Mouse (Mus musculus): ENCODE data around the gene Inf2. TPM values are rescaled to one million over a fixed set of nuclear protein-coding genes. Genes with fewer than 3 reads are reported as not detected.

Gene Inf2
- total and polyA plus RNA-seq, 3 experiments: 13.9 to 131 (median 36.6) TPM

DNA sequence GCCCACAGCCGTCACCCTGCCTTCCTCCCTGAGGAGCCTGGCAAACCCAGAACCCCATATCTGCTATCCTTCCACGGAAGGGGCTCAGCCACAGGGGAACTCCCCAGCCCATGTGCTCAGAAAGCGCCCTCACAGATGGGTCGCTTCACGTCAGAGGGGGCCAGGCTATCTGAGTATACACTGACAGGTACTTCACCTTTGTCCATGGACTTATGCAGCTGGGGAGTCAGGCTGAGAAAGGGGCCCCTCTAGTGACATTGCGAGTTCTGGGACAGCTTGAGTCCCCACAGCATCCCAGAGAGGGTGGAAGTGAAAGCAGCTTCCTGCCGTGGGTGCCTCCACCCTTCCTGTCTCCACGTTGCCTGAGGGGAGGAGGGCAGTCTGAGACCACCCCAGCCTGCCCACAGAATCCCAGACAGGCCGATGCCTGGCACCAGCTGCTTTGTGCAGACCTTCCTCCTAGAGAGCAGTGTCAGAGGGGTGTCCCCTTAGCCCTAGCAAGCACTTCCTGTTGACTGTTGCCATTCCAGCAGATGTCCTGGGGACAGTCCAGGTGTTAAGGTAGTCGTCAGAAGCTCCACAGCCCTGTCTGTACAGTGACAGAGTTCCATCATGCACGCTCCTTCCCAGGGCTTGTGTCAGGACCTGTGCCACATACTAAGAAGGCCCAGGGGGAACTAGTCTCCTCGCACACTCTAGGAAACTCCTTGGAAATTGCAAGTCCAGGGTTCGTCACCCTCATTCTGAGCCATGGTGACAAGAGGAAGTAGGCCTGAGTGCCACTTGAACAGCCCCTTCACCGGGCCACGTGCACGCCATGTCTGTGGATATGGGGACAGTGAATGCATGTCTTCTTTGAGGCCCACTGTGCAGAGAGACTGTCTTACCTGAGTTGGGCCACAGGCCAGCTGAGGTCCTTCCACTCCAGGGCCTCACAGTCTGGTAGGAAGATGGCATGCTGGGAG, 5.6 kb downstream of the Inf2 start:
- Histone ChIP-seq H3K79me2 (replicated peaks; ENCODE audit: control insufficient read depth, extremely low read depth, insufficient read depth, poor library complexity, severe bottlenecking) (peaks cover 86% of the 10 kb centered on the region), H3K4me1 (ENCODE audit: control insufficient read depth in 1 of 2, insufficient read depth in 2 of 2) (peaks cover 71 to 76% of the 10 kb centered on the region in 2 experiments), H3K27ac (ENCODE audit: insufficient read depth, low read depth) (peak overlapping the region; percentile 80), H3K4me2 (ENCODE audit: insufficient read depth, low read depth, poor library complexity, severe bottlenecking) (peak overlapping the region; percentile 84), H3K9me3 (replicated peaks; ENCODE audit: low read length) (no peaks in the 10 kb centered on the region), H3K9ac (ENCODE audit: insufficient read depth, low read depth) (peak overlapping the region; percentile 18; the same call in 1 of the 2 replicates), H3K36me3 (replicated peaks in 1 of 2; ENCODE audit: control insufficient read depth in 1 of 2, insufficient read depth in 1 of 2, low read length in 1 of 2) (peaks cover 0 to 90% of the 10 kb centered on the region in 2 experiments), H3K27me3 (replicated peaks) (no peaks in the 10 kb centered on the region), H3K4me3 (replicated peaks in 1 of 3; ENCODE audit: low read depth in 2 of 3, low read length in 2 of 3, poor library complexity in 1 of 3) (peak overlapping the region; percentile 6 to 82 (median 10))
- peak; percentile 78 for DNase-seq (ENCODE audit: extremely low read depth)
- dilution Hi-C loops (cut with MboI; ENCODE audit: extremely low pct_ligation_motif_present, extremely low pct_unique_long_range_greater_than_20kb, low sequenced_read_pairs) (no loop called here), in situ Hi-C loops (cut with MboI; ENCODE audit: low pct_ligation_motif_present, low pct_unique_long_range_greater_than_20kb, low sequenced_read_pairs) (no loop called here)
- TF ChIP-seq USF1 (IDR thresholded peaks at IDR 0.05; ENCODE audit: low read depth, low read length) (no peak), EP300 (IDR thresholded peaks at IDR 0.05; ENCODE audit: low read length) (peak; percentile 16; the same call in 1 of the 2 replicates), SIN3A (IDR thresholded peaks at IDR 0.05; ENCODE audit: low read length) (peak; percentile 47), RCOR1 (conservative IDR thresholded peaks at IDR 0.05; ENCODE audit: low read depth, low read length) (no peak), MXI1 (IDR thresholded peaks at IDR 0.05; ENCODE audit: low read depth, low read length) (peak; percentile 86), ZC3H11A (IDR thresholded peaks at IDR 0.05; ENCODE audit: low read depth, low read length) (no peak), CHD2 (IDR thresholded peaks at IDR 0.05; ENCODE audit: low read length) (no peak), ELF1 (IDR thresholded peaks at IDR 0.05; ENCODE audit: low read depth, low read length) (peak; percentile 58; the same call in 1 of the 2 replicates), BHLHE40 (IDR thresholded peaks at IDR 0.05; ENCODE audit: low read depth, low read length) (peak; percentile 54; the same call in 1 of the 2 replicates), MAX (IDR thresholded peaks at IDR 0.05; ENCODE audit: low read length) (peak; percentile 86), USF2 (conservative IDR thresholded peaks at IDR 0.05; ENCODE audit: low read depth, low read length) (no peak), POLR2A (IDR thresholded peaks at IDR 0.05; ENCODE audit: low read depth, low read length) (no peak; the same call in 1 of the 2 replicates), JUN (IDR thresholded peaks at IDR 0.05; ENCODE audit: insufficient read depth, low read depth, low read length) (no peak), GABPA (IDR thresholded peaks at IDR 0.05; ENCODE audit: insufficient replicate concordance, low read depth, low read length) (no peak), ZNF384 (IDR thresholded peaks at IDR 0.05; ENCODE audit: low read depth, low read length) (no peak), MYC (IDR thresholded peaks at IDR 0.05; ENCODE audit: low read depth, low read length) (peak; percentile 77), MEF2A (IDR thresholded peaks at IDR 0.05; ENCODE audit: borderline replicate concordance, low read depth, low read length) (peak; percentile 55; the same call in 1 of the 2 replicates), ETS1 (conservative IDR thresholded peaks at IDR 0.05; ENCODE audit: low read depth, low read length) (peak; percentile 75), NRF1 (IDR thresholded peaks at IDR 0.05; ENCODE audit: low read depth, low read length) (0 out of 2 replicates have a peak, but pooled peaks have one; percentile 1), CTCF (conservative IDR thresholded peaks at IDR 0.05 in 1 of 2, IDR thresholded peaks at IDR 0.05 in 1 of 2; ENCODE audit: low read depth in 2 of 2, low read length in 2 of 2) (no peak), MAZ (IDR thresholded peaks at IDR 0.05; ENCODE audit: low read depth, low read length) (0 out of 2 replicates have a peak, but pooled peaks have one; percentile 67), SMC3 (IDR thresholded peaks at IDR 0.05; ENCODE audit: low read depth, low read length) (no peak), IRF4 (IDR thresholded peaks at IDR 0.05; ENCODE audit: low read depth, low read length) (0 out of 2 replicates have a peak, but pooled peaks have one; percentile 19), TCF12 (IDR thresholded peaks at IDR 0.05; ENCODE audit: low read depth, low read length) (peak; percentile 77; the same call in 1 of the 2 replicates)

Measured in CH12.LX (cell line).